Mouse (Mus musculus): ENCODE data around the gene Gpr137c.

Gpr137c gene

GRCm38 (mm10) chr14:45219281-45220089, at the start of gene Gpr137c:
TSS of gene Gpr137c (plus strand) at chr14:45219717.
- peak; percentile 100 for DNase-seq

- no peak for DNase-seq
Observed at GRCm38 (mm10) chr14:45172260-45172659, 47.3 kb upstream of the Gpr137c start.

GRCm38 (mm10) chr14:45175012-45175740, 44.3 kb upstream of the Gpr137c start:
- no peak for DNase-seq

- DNase-seq, result no peak
Observed at GRCm38 (mm10) chr14:45179186-45179585, 40.3 kb upstream of the Gpr137c start.

GRCm38 (mm10) chr14:45179606-45180005, 39.9 kb upstream of the Gpr137c start:
- DNase-seq, result no peak

- no peak for DNase-seq
Observed at GRCm38 (mm10) chr14:45181611-45182010, 37.9 kb upstream of the Gpr137c start.

- DNase-seq, result no peak
Observed at GRCm38 (mm10) chr14:45190999-45191398, 28.5 kb upstream of the Gpr137c start.

- no peak for DNase-seq
Observed at GRCm38 (mm10) chr14:45200607-45201006, 18.9 kb upstream of the Gpr137c start.

- no peak for DNase-seq
Observed at GRCm38 (mm10) chr14:45210683-45211082, 8.8 kb upstream of the Gpr137c start.

- DNase-seq, result no peak
Observed at GRCm38 (mm10) chr14:45211431-45211830, 8.1 kb upstream of the Gpr137c start.

GRCm38 (mm10) chr14:45216711-45217340, 2.7 kb upstream of the Gpr137c start:
- DNase-seq, result no peak

GRCm38 (mm10) chr14:45217693-45218092, 1.8 kb upstream of the Gpr137c start:
- no peak for DNase-seq

- peak; percentile 83 for DNase-seq
Observed at GRCm38 (mm10) chr14:45220090-45220956, 806 bp downstream of the Gpr137c start, which contains the start of gene Txndc16. TSS of gene Txndc16 (minus strand) at chr14:45220328.

- no peak for DNase-seq
Observed at GRCm38 (mm10) chr14:45220957-45221630, 1.6 kb downstream of the Gpr137c start.

- DNase-seq, result no peak
Observed at GRCm38 (mm10) chr14:45239042-45239441, 19.5 kb downstream of the Gpr137c start.

- DNase-seq, result no peak
Observed at GRCm38 (mm10) chr14:45241613-45242012, 22.1 kb downstream of the Gpr137c start.

- no peak for DNase-seq
Observed at GRCm38 (mm10) chr14:45251548-45252076, 32.1 kb downstream of the Gpr137c start.

- no peak for DNase-seq
Observed at GRCm38 (mm10) chr14:45263831-45264592, 44.5 kb downstream of the Gpr137c start.

- DNase-seq, result no peak
Observed at GRCm38 (mm10) chr14:45275816-45276215, 56.3 kb downstream of the Gpr137c start.

GRCm38 (mm10) chr14:45282066-45282465, 62.5 kb downstream of the Gpr137c start:
- DNase-seq, result no peak

GRCm38 (mm10) chr14:45291608-45292007, 72.1 kb downstream of the Gpr137c start:
- DNase-seq, result no peak
